Mouse (Mus musculus) hindbrain, postnatal 0 days (tissue): ENCODE data around the gene Ndc1. TPM values are rescaled to one million over a fixed set of nuclear protein-coding genes. Genes with fewer than 3 reads are reported as not detected.
"Not testable (repeated sequence)": the region's sequence is repeated elsewhere in the genome, so short reads cannot be mapped to it uniquely, and the experiment has no call there.

Experiments
- ATAC-seq: fragments of 200-750 bp; cut with Nextera tagmentation; 2 replicates; pipeline ENCODE4 v1.8.0; 2017; ENCODE audit warnings: mild to moderate bottlenecking, moderate TSS enrichment, moderate library complexity
- DNase-seq: peaks from one replicate; pipeline ENCODE4 v3.0.0-alpha.2; 2015; ENCODE audit warnings: low spot score
- H3K27ac ChIP-seq: fragments of 300-500 bp; sonication (generic); 2 replicates; pipeline ENCODE4 v1.5.1; 2014; ENCODE audit warnings: mild to moderate bottlenecking
- H3K27me3 ChIP-seq: fragments of 300-500 bp; sonication (generic); 2 replicates; pipeline ENCODE4 v1.6.1; 2014; ENCODE audit warnings: low read length, mixed read lengths; ENCODE audit not compliant: insufficient read depth
- H3K36me3 ChIP-seq: fragments of 300-500 bp; sonication (generic); 2 replicates; pipeline ENCODE4 v1.6.1; 2014; ENCODE audit warnings: low read length, mixed read lengths; ENCODE audit not compliant: insufficient read depth
- H3K4me1 ChIP-seq: fragments of 300-500 bp; sonication (generic); 2 replicates; pipeline ENCODE4 v1.6.1; 2014; ENCODE audit warnings: antibody characterized with exemption, low read length, mixed read lengths; ENCODE audit not compliant: insufficient read depth
- H3K4me2 ChIP-seq: fragments of 300-500 bp; sonication (generic); 2 replicates; pipeline ENCODE4 v1.6.1; 2014; ENCODE audit warnings: low read depth, mild to moderate bottlenecking, low read length, moderate library complexity, mixed read lengths
- H3K4me3 ChIP-seq: fragments of 300-500 bp; sonication (generic); 2 replicates; pipeline ENCODE4 v1.5.1; 2014; ENCODE audit warnings: low read length
- H3K9ac ChIP-seq: fragments of 300-500 bp; sonication (generic); replicated peaks from 2 replicates; pipeline ENCODE4 v1.6.1; 2014; ENCODE audit warnings: mild to moderate bottlenecking, low read length, moderate library complexity, mixed read lengths
- H3K9me3 ChIP-seq: fragments of 300-500 bp; sonication (generic); 2 replicates; pipeline ENCODE4 v1.6.1; 2016; ENCODE audit warnings: low read length, mixed read lengths
- CTCF ChIP-seq: IDR thresholded peaks from 2 replicates; pipeline ENCODE4 v1.5.1; 2016; ENCODE audit warnings: antibody characterized with exemption, control low read depth, low read depth
- WGBS: fragments of 180-500 bp; shearing (Covaris S2); extraction: QIAGEN DNeasy Blood & Tissue Kit; methylation state at CpG from one replicate; pipeline ENCODE4 v1.1.7; 2014; 5-methylcytosine and 5-hydroxymethylcytosine counted together
- polyA plus RNA-seq: library from polyadenylated mRNA; unstranded; fragments of >200 nt; fragmentation: Nextera tagmentation; extraction: Ambion mirVana; gene quantifications from 2 replicates; pipeline ENCODE4 v1.2.1, GENCODE M21; 2015
- total RNA-seq: library from RNA; depleted of rRNA; stranded (reverse); fragments of >200 nt; gene quantifications from 2 replicates; pipeline ENCODE4 v1.2.3, GENCODE M21; 2014

The Ndc1 gene
- total and polyA plus RNA-seq, 2 experiments from 2014 or later, result 19.4 to 34.8 TPM

- no peak overlapping the region for H3K27ac ChIP-seq
- TF ChIP-seq CTCF, result no peak
- no peak overlapping the region for H3K4me3 ChIP-seq
- H3K4me2 ChIP-seq, result no peak overlapping the region
- no peaks in the 10 kb centered on the region for H3K4me1 ChIP-seq
- H3K9ac ChIP-seq, result no peak overlapping the region
- peaks cover 3% of the 10 kb centered on the region; the same call in 1 of the 2 replicates for H3K36me3 ChIP-seq
- H3K27me3 ChIP-seq, result no peaks in the 10 kb centered on the region
- DNase-seq (no peak), ATAC-seq (no peak)
- H3K9me3 ChIP-seq, result no peaks in the 10 kb centered on the region
These were observed 16.2 kb upstream of the Ndc1 start for GRCm38 (mm10) chr4:107351368-107351767.

DNA sequence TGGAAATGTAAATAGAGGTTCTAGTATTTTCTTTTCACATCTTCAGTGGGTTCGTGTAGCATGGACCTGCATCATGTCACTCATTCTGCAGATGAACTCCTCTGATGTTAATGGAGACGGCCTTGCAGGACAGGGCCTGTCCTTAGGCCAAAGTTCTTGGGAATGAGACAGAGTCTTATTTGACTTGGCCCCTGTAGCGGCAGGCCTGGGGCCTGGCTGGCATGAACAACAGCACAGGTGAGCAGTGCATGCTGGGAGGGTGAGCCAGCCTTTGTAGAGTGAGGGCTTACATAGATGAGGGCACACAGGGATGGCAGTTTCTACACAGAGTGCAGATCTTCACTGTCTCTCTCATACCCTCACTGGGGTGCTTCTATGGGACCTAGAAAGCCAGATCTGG, 14.0 kb upstream of the Ndc1 start:
- Histone ChIP-seq H3K36me3 (peaks cover 3% of the 10 kb centered on the region; the same call in 1 of the 2 replicates), H3K9me3 (no peaks in the 10 kb centered on the region), H3K4me2 (no peak overlapping the region), H3K9ac (no peak overlapping the region), H3K27me3 (no peaks in the 10 kb centered on the region), H3K27ac (no peak overlapping the region), H3K4me1 (no peaks in the 10 kb centered on the region), H3K4me3 (no peak overlapping the region)
- 86% methylated on average over 3 of the region's 3 CpGs for WGBS
- no peak for DNase-seq
- TF ChIP-seq CTCF, result no peak
- no peak for ATAC-seq

DNA sequence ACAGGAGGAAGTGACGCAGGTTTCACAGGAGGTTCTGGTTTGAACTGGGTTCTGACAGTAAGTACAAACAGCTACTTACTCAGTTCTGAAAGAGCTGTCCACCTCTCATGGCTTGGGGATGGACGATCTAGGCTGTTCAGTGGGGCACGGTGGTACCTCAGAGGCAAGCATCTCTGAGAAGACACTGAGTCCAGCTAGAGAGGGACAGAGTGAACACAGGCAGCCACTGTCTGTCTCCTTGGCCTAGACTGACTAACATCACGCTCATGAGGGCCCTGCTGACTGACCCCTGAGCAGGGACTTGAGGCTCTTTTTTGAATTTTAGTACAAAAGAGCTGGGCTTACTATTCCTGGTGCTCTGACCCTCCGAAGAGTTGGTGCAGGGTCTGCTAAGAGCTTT, 13.5 kb upstream of the Ndc1 start:
- no peak for TF ChIP-seq CTCF
- H3K9ac ChIP-seq, result no peak overlapping the region
- H3K9me3 ChIP-seq, result no peaks in the 10 kb centered on the region
- no peak overlapping the region for H3K4me2 ChIP-seq
- DNase-seq (no peak), ATAC-seq (no peak)
- no peak overlapping the region for H3K27ac ChIP-seq
- WGBS, result 86% methylated on average over 5 of the region's 5 CpGs
- no peak overlapping the region for H3K4me3 ChIP-seq
- H3K4me1 ChIP-seq, result no peaks in the 10 kb centered on the region
- H3K36me3 ChIP-seq, result peaks cover 3% of the 10 kb centered on the region; the same call in 1 of the 2 replicates
- H3K27me3 ChIP-seq, result no peaks in the 10 kb centered on the region

GRCm38 (mm10) chr4:107354543-107354942, 13.0 kb upstream of the Ndc1 start:
- ATAC-seq, result no peak

GRCm38 (mm10) chr4:107357172-107357571, 10.4 kb upstream of the Ndc1 start:
- not testable (repeated sequence) for H3K4me2 ChIP-seq, H3K27ac ChIP-seq, H3K9me3 ChIP-seq, DNase-seq, H3K9ac ChIP-seq, H3K27me3 ChIP-seq, ATAC-seq, H3K4me3 ChIP-seq, H3K4me1 ChIP-seq, H3K36me3 ChIP-seq
- WGBS, result 78% methylated on average over 8 of the region's 8 CpGs

More at GRCm38 (mm10) chr4:107354543-107354942, 13.0 kb upstream of the Ndc1 start:
- no peak overlapping the region for H3K4me3 ChIP-seq
- H3K27me3 ChIP-seq, result no peaks in the 10 kb centered on the region
- H3K4me2 ChIP-seq, result no peak overlapping the region
- no peaks in the 10 kb centered on the region for H3K4me1 ChIP-seq
- no peaks in the 10 kb centered on the region for H3K9me3 ChIP-seq
- H3K9ac ChIP-seq, result no peak overlapping the region
- no peak overlapping the region for H3K27ac ChIP-seq
- WGBS, result 47% methylated on average over 4 of the region's 4 CpGs
- H3K36me3 ChIP-seq, result peaks cover 6% of the 10 kb centered on the region; the same call in 1 of the 2 replicates
- DNase-seq, result no peak
- TF ChIP-seq CTCF, result no peak

DNA sequence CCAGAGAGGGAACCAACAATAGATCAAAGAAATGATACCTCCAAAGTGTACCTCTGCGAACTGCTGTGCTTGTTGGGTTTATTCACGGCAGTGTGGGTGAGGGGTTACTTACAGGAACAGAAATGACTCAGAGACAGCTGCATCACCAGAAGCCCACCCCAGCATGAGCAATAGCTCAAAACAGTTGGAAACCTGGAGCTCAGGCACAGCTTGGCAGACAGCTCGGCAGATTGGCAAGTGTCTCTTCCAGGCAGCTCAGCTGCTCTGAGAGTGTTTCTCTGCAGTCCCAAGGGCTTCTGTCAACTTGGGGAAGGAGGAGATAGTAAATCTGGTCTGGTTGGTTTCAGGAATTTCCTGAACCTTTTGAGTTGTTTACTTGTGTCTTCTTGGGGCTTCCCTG, 9.1 kb upstream of the Ndc1 start:
- 74% methylated on average over 3 of the region's 3 CpGs for WGBS
- H3K4me3 ChIP-seq, result no peak overlapping the region
- no peak overlapping the region for H3K9ac ChIP-seq
- peaks cover 6% of the 10 kb centered on the region; the same call in 1 of the 2 replicates for H3K36me3 ChIP-seq
- ATAC-seq (no peak), DNase-seq (peak; percentile 40)
- H3K4me1 ChIP-seq, result no peaks in the 10 kb centered on the region
- H3K27ac ChIP-seq, result no peak overlapping the region
- no peaks in the 10 kb centered on the region for H3K9me3 ChIP-seq
- H3K27me3 ChIP-seq, result no peaks in the 10 kb centered on the region
- H3K4me2 ChIP-seq, result no peak overlapping the region
- no peak for TF ChIP-seq CTCF

DNA sequence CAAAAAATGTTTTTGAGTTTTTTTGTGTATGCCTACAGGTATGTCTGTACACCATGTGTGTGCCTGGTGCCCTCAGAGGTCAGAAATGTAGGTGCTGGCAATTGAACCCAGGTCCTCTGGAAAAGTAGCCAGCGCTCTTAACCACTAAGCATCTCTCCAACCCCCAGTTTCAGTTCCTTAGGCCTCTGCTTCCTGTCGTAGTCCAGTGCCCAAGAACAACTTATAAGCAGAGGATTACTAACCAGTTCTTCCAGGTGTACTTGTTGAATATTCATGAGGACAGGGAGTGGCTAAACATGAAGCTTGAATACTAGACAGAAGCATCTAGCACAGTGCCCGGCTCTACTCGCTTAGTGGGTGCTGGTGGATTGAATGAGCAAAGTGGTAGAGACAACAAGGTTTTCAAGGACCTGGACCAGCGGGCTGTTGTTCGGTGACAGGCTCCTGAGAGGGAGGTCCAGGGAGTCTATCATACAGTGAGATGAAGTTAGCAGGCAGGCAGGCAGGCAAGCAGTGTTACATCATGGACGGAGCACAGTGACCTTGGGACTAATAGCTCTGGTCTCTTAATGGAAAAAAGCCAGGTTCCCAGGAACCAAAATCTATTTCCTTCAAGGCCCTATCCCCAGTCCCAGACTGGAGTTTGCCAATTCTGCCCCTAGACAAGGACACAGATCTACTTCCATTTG, 7.0 kb upstream of the Ndc1 start:
- Histone ChIP-seq H3K4me3 (no peak overlapping the region), H3K36me3 (peaks cover 6% of the 10 kb centered on the region; the same call in 1 of the 2 replicates), H3K4me1 (no peaks in the 10 kb centered on the region), H3K9ac (no peak overlapping the region), H3K4me2 (no peak overlapping the region), H3K9me3 (no peaks in the 10 kb centered on the region), H3K27me3 (no peaks in the 10 kb centered on the region), H3K27ac (no peak overlapping the region)
- DNase-seq (no peak), ATAC-seq (no peak)
- WGBS, result 83% methylated on average over 7 of the region's 7 CpGs
- no peak for TF ChIP-seq CTCF
